Mouse (Mus musculus): ENCODE data around the gene Rnf144b.

Gene Rnf144b

GRCm38 (mm10) chr13:47122537-47123430 is at the start of gene Rnf144b:
TSS of gene Rnf144b (plus strand) at chr13:47122656.
- WGBS, result 5% methylated on average over 55 of the region's 55 CpGs

DNA sequence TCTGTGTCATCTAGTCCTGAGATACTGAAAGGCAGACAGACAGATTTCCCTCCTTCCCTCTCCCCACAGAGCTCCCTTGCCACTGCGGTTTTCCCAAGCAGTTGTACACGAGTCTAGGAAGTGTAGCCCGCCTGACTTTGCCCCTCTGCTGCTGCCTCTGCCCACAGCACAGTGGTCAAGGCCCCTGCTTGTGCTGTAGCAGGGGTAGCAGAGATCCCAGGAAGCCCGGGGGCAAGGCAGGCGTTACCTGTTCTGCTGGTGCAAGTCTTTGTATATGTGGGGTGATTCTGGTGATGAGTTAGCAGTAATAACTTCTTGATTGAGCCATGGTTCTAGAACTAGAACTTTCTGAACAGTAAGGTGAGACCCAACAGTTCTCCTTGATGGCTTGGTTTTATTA is 46.3 kb upstream of the Rnf144b start:
- 91% methylated on average over 5 of the region's 5 CpGs for WGBS

- WGBS, result 63% methylated on average over 5 of the region's 5 CpGs
Observed at GRCm38 (mm10) chr13:47078799-47079198, 43.7 kb upstream of the Rnf144b start.

DNA sequence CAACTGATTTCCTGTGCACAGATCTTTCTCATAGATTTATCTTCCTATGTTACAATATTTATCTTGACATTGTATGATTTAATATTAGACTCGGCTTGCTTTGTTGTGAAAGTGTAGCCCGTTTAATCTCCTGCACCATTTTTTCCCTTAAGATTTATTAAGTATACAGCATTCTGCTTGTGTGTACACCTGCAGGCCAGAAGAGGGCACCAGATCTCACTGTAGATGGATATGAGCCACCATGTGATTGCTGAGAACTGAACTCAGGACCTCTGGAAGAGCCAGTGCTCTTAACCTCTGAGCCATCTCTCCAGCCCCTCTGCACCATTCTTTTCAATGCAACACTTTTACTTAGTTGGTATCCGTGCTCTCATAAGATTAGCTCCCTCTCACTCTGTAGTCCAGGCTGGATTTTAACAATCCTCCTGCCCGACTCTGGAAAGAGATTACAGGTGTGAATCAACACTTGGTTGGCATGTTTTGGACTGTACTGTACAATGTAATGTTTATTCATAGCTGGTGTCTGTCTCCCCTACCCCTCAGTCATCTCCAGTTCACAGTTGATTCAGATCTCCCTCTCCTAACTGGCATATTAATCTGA is 41.5 kb upstream of the Rnf144b start:
- 93% methylated on average over 4 of the region's 4 CpGs for WGBS

DNA sequence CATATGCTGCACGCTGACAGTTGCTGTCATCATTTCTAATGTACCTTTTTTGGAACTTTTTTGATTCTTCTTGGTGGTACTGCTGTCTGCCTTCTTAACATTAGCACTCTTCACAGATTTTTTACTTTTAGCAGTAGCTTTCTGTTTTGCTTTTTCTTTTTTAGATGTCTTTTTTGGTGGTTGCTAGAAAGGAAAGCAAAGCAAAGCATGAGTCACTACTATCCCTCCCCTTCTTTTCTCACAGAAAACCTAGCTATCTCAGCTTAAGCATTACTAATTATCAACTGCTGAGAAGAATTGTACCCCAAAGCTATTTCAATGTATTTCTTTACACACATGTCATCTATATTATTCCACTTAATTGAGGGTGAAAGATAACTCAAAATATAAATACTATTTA is 34.0 kb upstream of the Rnf144b start:
- 60% methylated on average over 1 of the region's 1 CpGs for WGBS

GRCm38 (mm10) chr13:47089271-47089670 is 33.2 kb upstream of the Rnf144b start:
- 64% methylated on average over 2 of the region's 2 CpGs for WGBS

DNA sequence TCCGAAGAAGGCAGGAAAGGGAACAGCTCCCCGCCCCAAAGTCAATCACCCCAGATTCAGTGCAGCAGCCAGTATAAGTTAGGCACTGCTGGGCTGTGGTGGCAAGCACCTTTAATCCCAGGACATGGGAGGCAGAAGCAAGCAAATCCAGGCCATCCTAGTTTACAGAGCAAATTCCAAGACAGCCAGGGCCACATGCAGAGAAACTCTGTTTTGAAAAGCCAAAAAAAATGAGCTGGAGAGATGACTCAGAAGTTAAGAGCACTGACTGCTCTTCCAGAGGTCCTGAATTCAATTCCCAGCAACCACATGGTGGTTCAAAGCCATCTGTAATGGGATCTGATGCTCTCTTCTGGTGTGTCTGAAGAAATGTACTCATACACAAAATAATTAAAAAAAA is 28.7 kb upstream of the Rnf144b start:
- WGBS, result 91% methylated on average over 2 of the region's 2 CpGs

GRCm38 (mm10) chr13:47096591-47096990 is 25.9 kb upstream of the Rnf144b start:
- 85% methylated on average over 2 of the region's 2 CpGs for WGBS

DNA sequence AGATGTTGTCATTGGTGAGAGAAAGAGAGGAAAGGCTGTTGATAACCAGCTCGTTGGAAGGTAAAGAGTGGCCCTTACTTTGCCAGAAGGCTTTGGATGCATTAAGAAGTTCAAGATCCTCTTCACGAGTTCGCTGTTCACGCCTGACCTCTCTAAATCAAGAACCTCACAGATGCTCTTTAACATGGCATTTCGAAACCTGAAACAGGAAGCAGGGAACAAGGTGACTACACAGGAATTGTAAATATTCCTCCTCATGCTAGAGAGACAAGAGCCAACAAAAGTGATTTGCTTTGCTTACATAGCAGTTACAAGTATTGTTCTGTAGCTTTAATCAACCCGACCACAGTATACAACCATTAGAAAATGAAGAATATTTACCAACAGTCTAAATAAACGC is 23.2 kb upstream of the Rnf144b start:
- WGBS, result 83% methylated on average over 7 of the region's 7 CpGs

DNA sequence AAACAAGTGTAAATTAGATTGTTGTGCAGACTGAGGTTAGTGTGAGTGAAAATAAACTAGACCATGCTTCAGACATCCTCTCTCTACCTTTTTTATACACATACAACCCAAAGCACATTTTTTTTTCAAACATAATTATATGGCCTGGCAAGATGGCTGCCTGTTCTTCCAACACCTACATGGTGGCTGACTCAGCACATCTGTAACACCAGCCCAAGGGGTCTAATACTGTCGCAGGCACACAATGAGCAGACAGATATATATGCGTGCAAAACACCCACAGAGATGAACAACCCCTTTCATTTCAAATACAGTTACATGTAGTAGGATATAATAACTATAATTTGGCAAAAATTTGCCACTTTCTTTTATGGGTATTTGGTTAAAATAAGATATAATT is 21.9 kb upstream of the Rnf144b start:
- 84% methylated on average over 2 of the region's 2 CpGs for WGBS

DNA sequence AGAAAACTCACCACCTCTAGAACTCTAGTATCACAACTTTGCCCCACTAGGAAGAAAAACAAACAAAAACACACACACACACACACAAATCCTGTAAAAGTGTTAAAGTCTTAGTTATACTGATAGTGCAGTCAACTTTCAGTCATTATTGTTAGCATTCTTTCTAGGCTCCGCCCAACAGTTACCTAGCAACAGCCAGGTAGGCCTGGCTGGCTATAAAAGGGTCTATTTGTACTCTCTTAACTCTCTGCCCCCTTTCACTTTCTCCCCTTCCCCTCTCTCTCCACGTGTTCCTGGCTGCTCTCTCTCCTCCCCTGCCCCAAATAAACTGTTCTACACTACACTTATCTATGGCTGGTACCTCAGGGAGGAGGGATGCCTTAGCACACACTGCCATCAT is 18.3 kb upstream of the Rnf144b start:
- 32% methylated on average over 2 of the region's 2 CpGs for WGBS

- WGBS, result 1% methylated on average over 25 of the region's 25 CpGs
Observed at GRCm38 (mm10) chr13:47104856-47105541, 17.5 kb upstream of the Rnf144b start.

DNA sequence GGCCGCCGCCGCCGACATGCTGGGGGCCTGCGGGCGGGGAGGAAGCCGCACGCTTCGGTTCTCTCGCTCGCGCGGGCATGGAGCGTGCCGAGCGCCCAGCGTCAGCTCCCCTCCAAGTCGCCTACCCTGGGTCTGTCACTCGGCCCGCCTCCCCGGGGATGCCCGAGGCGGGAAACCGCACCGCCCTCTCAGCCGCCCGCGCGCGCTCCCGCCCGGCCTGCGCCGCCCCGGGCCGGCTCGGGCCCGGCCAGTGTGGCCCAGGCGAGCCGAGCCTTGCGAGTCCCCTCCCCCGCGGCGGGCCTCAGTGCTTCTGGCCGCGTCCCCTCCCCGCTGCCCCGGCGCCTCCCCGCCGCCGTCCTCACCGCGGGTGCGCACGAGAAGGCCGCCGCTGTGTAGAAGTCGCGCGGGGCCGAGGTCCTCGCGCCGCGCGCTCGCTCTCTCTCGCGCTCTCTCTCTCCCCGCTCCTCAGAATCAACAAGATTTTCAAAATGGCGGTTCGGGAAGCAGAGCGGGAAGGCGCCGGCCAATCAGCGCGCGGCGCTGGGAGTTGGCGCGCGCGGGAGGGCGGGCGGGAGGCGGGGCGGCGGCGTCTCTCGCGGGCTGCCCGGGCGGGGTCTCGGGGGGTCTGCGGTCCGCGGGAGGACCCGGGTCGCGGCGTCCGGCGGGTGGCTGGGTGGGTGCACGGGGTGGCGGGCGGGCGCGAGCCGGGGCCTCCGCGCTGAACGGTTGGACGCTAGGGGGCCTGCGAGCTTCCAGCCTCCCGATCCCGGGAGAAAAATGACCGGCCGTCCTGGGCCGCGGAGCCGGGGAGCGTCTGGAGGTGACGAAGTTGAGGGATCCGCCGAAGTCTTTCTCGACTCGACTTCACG is 16.5 kb upstream of the Rnf144b start, which contains the start of gene Dek:
Gene Dek (minus strand): TSS at position 491 of the 869 bp plus-strand sequence.
- under 1% methylated on average over 120 of the region's 129 CpGs for WGBS

DNA sequence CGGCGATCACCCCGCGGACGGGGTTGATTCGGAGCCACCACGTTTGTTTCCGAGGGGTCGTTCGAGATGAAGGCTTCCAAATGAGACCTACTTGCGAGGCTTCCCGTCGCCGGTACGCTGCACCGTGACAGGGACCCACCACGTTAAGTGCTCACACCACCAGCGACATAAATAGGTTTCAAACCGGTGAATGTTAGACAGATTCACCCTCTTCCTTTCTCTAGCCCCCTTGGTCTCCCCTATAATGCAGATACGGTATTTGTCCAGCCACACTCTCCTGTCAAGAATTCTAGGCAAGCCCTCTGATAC is 15.9 kb upstream of the Rnf144b start:
- WGBS, result 1% methylated on average over 20 of the region's 20 CpGs

- WGBS, result 93% methylated on average over 2 of the region's 2 CpGs
Observed at GRCm38 (mm10) chr13:47109239-47109638, 13.2 kb upstream of the Rnf144b start.

- 73% methylated on average over 3 of the region's 3 CpGs for WGBS
Observed at GRCm38 (mm10) chr13:47111185-47111584, 11.3 kb upstream of the Rnf144b start.

GRCm38 (mm10) chr13:47112056-47112455 is 10.4 kb upstream of the Rnf144b start:
- WGBS, result 97% methylated on average over 3 of the region's 3 CpGs

DNA sequence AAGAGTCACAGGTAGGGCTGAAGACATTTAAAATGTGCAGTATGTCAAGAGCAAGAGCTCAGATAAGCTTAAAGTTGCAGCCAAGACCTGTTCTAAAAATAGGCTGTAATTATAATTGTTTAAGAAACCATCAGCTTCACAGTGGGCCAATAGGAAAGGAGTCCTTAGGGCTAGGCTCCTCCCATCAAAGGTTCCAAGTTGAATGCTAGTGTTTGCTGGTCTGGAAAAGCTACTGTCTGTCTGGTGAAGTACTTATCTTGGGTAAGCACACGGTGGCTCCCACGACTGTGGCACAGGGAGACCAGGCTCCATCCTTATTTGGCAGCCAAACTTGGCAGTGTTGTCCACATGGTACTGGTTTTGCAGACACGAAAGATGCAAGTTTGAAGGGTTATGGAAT is 9.5 kb upstream of the Rnf144b start:
- WGBS, result 76% methylated on average over 3 of the region's 3 CpGs

- WGBS, result 95% methylated on average over 3 of the region's 3 CpGs
Observed at GRCm38 (mm10) chr13:47116000-47116399, 6.5 kb upstream of the Rnf144b start.

GRCm38 (mm10) chr13:47121333-47121889 is 1.0 kb upstream of the Rnf144b start:
- 35% methylated on average over 12 of the region's 12 CpGs for WGBS

- 78% methylated on average over 3 of the region's 3 CpGs for WGBS
Observed at GRCm38 (mm10) chr13:47124449-47124848, 2.0 kb downstream of the Rnf144b start.
